Mouse (Mus musculus): ENCODE measurements around the gene Spag5. TPM values are rescaled to one million over a fixed set of nuclear protein-coding genes. Genes with fewer than 3 reads are reported as not detected.

Gene Spag5
- total RNA-seq, 1 experiment from 2014 or later: 0.93 TPM

DNA sequence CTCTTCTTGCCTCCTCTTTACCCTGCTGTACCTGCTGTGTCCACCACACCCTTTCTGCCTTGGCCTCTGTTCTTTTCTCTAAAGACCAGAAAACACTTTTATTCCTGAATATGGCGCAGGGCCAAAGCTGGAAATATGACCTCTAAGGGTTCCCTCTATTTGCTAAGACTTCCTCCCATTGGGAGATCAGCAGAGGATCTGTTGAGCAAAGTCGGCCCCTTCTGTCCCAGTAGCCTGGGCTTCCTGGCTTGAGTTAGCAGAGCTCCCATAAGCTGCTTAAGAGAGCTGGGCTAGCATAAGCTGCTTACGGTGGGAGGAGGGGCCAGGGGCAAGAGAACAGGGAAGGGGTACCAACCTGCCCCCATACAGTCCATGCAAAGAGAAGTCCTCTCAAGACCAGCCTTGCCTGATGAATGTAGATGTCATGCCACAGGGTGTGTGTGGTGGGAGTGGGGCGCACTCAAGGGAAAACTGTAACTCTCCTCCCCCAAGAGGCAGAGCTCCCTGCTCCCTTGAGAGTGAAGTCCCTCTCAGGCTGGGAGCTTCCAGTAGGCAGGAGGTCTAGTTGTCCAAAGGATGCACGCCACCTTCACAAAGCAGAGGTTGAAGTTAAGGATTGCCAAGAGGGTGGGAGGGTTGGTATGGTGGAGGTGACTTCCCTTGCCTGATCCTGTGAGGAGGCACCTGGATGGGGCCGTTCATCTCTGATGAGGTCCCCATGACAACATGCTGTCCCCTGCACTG is 45.2 kb downstream of the Spag5 start:
- no peak for ATAC-seq (ENCODE audit: extremely low read depth, insufficient number of reproducible peaks, low FRiP score, poor library complexity, severe bottlenecking)

DNA sequence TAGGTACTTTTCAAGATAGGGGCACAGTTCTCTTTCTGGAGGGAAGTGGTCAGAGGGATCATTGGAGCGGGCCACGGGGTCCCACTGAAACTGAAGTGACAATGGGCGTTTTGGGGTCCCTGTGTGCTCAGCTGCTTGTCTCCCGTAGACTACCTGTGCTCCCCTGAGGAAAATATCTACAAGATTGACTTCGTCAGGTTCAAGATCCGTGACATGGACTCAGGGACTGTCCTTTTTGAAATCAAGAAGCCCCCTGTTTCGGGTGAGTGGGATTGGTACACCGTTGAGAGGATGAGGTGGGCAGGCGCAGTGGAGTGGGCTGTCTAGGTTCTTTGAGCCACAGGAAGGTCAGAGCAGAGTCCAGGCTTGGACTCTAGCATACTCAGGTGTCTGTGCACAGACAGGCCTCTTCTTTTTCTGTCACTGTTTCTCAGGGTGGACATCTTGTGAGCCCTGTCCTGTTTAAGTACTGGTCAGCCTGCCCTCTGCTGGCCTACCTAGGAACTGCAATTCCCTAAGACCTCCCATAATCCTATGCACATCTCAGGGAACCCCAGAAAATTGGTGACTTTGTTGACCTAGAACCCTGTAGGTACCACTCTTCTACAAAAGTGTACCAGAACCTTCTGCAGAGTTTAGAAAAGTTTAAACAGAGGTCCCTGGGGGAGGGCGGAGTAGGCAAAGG is 45.9 kb downstream of the Spag5 start:
- peak; percentile 37 for ATAC-seq (ENCODE audit: extremely low read depth, insufficient number of reproducible peaks, low FRiP score, poor library complexity, severe bottlenecking)

DNA sequence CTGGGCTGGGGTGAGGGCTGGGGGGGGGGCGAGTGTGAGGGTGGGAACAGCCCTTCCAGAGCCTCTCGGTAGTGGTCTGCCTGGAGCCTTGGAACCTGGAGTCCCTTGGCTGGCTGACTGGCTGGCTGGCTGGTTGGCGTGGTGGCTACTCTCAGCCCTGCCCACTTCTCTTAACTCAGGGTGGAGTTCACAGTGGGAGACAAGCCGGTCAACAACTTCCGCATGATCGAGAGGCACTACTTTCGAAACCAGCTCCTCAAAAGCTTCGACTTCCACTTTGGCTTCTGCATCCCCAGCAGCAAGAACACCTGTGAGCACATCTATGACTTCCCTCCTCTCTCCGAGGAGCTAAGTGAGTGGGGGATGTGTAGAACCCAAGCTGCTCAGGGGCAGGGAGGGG is 46.6 kb downstream of the Spag5 start:
- peak; percentile 49 for ATAC-seq (ENCODE audit: extremely low read depth, insufficient number of reproducible peaks, low FRiP score, poor library complexity, severe bottlenecking)

DNA sequence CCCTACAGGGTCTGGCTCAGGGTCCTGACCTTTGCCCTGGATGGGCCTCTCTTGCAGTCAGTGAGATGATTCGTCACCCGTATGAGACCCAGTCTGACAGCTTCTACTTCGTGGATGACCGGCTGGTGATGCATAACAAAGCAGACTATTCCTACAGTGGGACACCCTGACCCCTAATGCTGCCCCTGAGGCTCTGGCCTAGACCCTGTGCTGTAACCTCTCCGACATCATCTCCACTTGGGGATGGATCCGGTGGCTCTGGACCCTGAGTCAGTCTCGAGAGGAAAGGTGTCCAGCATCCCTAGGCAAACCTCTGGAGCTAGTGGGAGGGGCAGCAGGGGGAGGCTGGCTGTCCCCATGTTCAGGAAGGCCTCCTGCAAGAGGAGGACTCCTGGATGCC is 47.1 kb downstream of the Spag5 start:
- ATAC-seq (ENCODE audit: extremely low read depth, insufficient number of reproducible peaks, low FRiP score, poor library complexity, severe bottlenecking): no peak

DNA sequence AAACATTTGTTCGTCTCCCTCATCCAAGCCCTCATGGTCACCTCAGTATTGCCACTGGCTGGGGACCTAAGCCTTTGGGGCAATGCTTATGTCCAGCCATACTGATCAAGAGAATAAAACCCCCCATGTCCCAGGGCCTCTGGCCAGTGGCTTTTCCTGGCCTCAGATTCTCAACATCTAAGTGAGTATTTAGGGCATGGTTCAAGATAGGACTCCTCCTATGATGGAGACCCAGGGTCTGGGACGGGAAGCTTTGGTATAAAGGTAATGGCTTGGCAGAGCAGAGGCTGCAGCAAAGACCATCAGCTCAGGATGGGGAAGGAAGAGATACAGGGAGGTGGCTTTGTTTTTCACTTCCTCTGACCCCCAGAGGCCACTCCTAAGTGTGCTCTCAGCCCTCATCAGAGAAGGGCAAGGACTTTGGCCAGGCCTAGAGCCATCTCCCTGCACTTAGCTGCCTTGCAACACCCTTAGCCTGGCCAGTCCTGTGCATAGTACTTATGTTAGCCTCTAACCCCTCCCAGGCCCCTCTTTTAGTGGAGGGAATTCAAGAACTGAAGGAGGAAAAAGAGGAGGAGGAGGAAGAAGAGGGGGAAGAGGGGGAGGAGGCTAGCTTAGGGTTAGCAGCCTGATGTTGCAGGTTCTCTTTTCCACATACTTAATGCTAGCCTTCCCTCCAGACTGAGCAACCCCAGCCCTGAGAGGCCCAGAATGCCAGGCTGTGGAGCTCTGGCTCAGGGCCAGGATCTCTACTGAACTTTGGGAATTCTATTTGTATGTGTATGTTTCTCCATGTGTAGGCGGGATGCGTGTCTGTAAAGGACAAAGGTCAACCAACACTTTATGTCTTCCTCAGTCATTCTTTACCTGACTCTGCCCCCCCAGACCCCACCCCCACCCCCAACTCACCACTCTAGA is 48.4 kb downstream of the Spag5 start:
- ATAC-seq (ENCODE audit: extremely low read depth, insufficient number of reproducible peaks, low FRiP score, poor library complexity, severe bottlenecking): no peak

DNA sequence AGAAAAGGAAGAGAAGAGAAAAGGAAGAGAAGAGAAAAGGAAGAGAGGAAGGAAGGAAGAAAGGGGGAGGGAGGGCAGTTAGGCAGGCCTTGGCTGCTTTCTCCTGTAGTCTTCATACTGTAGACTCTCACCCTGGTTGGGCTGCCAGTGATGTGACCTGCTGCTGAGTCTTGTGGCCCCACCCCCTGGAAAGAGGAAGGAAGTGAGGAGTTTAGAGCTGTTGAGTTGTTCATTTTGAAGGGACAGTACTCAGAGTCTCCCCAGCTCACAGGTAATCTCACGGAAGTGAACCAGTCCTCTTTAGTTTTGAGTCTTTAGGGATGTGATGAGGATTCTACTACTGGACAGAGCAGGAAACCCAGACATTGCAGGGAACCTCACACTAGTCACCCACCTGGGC is 51.8 kb downstream of the Spag5 start:
- peak; percentile 84 for ATAC-seq (ENCODE audit: extremely low read depth, insufficient number of reproducible peaks, low FRiP score, poor library complexity, severe bottlenecking)

DNA sequence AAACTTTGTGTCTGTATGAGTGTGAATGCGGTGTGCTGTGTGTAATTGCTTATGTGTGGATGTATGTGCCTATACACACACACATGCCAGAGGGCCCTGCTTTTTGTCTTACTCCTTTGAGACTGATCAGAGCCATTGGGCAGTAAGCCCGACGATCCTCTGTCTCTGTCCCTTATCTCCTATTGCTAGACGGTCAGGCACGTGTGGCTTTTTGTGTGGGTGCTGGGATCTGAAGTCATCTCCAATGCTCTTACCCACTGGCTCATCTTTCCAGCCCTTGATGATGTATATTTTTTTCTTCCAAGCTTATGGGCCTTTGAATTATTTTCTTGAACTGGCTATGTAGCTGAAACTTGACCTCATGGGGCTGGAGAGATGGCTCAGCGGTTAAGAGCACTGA is 53.6 kb downstream of the Spag5 start:
- no peak for ATAC-seq (ENCODE audit: extremely low read depth, insufficient number of reproducible peaks, low FRiP score, poor library complexity, severe bottlenecking)

DNA sequence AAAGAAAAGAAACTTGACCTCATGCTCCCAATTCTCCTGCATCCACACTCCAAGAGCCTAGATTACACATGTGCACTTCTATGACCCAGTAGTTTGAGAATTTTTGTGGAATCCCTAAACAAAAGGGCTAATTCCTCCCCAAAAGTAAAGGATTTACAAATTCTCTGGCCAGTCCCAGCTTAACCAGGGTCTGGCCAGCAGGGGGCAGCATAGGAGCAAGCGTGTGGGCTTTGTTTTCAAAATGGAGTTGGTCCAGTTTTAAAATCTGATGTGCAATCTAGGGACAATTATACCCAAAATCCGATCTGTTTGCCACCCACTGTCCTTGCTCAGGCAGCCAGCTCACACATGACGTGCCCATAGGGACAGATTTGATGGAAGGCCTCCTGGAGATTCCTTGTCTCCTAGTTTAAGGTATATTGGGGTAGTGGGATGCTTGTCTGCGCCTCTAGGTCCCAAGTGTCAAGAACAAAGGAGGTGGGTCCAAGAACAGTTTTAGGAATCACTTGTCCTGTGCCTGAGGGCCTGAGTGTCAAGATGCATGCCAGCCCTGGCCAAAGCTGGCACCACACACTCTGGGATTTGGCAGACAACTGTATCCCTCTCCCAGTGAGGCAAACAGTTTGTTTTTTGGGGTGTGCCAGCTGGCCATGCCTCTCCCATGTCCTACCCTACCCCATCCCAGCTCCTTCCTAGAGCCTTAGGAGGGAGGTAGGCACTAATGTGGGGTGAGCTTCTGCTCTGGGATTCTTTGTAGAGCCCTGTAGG is 54.3 kb downstream of the Spag5 start:
- 0 out of 2 replicates have a peak, but pooled peaks have one; percentile 18 for ATAC-seq (ENCODE audit: extremely low read depth, insufficient number of reproducible peaks, low FRiP score, poor library complexity, severe bottlenecking)

DNA sequence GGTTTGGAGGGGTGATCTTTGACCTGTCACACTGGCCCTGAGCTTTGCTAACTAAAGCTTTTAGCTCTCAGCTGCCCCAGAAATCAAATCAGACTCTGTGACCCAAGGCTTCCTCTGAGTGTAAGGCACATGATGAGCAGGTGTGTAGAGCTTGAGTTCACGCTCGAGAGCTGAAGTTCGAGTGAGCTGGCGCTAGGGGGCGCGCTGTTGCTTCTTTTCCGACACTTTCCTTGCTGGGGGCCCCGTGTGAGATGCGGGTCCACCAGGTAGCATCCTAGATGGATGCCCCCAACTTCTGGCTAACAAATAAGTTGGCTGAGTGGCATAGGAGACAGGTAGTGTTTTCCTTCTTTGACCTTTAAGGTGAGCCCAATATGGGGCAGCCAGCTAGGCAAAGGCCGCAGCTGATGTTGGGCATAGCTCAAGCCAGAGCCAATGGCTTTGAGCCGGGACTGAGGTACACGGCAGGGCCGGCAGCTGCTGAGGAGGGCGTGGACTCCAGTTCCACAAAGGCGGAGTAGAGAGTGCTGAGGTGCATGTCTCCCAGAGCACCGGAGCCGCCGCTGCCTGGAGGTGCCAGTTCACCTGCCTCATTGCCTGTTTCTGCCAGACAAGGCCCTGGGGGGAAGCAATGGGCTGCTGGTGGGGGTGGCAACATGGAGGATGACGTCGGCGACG is 57.1 kb downstream of the Spag5 start:
- ATAC-seq (ENCODE audit: extremely low read depth, insufficient number of reproducible peaks, low FRiP score, poor library complexity, severe bottlenecking): no peak

DNA sequence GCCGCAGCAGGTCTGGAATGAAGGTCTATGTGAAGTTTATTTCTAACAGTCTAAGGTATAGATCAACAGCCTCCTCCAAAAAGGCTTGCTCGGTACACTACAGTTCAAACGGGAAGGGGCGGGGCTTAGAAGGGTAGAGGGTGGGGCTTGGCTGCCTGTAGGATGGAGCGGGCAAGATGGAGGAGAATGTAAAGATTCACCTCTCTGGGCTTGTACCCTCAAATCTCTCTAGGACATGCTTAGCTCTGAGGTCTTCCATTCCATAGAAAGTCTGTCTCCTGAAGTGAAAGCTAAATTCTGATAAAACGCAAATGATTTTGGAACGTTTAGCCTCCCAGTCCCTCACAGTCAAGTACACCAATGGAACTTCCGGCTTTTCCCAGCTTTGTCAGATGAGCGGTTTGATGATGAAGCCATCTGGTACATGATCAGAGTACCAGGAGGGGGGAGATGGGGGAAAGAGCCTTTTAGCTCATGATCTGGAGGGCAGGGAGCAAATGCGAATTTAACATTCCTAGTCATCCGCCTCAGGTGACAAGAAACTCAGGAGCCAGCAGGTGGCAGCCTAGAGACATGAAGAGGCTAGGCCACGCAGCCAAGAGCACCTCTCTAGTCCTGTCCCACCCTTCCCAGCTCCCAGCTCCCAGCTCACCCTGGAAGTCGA is 58.9 kb downstream of the Spag5 start:
- peak; percentile 67 for ATAC-seq (ENCODE audit: extremely low read depth, insufficient number of reproducible peaks, low FRiP score, poor library complexity, severe bottlenecking)

DNA sequence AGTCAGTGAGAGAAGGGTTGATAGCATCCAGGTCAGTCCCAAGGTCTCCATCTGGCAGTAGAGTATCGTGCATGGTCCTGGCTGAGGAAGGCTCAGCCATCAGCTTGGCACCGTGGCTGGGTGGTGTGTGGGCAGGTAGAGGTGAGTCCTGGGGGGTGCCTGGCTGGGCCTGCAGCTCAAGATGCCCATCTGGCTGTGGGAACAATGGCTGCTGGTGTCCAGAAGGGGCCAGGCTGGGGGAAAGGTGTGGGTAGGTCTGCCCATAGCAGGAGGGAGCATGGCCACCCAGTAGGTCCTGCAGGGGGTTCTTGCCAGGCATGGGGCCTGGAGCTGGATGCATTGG is 59.4 kb downstream of the Spag5 start:
- ATAC-seq (ENCODE audit: extremely low read depth, insufficient number of reproducible peaks, low FRiP score, poor library complexity, severe bottlenecking): no peak

DNA sequence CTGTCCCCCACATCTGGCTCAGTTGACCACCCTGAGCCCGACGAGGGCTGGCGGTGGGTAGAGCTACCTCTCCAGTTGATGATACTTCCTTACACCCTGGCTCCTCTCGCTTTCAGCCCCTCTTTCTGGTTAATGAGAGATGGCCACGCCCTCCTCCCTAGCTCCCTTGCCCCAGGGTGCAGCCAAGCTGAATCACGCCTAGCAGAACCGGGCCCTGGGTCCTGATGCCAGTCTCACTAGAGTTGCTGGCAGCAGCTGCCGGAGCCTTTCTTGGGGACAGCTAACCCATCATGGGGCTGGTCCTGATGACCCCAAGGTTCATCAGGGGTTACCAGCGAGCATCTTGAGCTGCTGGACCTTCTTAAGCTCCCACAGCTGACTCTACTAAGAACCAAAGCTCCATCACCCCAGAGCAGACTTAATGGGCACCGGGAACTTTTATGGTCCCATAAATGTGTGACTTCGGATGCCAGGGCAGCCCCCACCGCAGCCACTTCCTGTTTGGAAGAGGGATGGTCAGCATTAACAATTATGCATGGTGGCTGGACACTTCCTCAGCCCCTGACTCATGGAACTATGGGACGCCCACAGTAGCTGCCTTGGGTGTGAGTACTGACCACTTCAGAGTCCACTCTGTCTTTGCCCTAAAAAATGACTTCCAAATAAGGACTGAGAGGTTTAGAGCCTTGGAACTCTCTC is 62.1 kb downstream of the Spag5 start:
- ATAC-seq (ENCODE audit: extremely low read depth, insufficient number of reproducible peaks, low FRiP score, poor library complexity, severe bottlenecking): no peak

DNA sequence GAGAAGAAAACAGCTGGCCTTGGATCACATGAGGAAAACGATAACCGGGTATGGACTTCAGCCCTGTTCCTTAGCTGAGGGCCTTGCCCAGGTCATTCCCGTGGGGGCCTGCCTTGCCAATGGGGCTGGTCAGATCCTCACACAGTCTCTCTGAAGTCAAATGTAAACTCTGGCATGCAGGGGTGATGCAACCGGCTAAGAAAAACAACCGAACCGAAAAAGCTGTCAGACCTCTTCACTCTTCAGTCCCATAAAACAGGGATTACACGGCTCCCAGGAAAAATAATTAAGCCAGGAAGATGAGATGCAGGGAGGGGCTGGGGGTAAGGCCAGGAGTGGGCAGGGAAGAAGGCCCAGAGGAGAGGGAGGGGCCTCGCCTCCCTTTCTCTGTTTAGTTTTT is 62.8 kb downstream of the Spag5 start:
- no peak for ATAC-seq (ENCODE audit: extremely low read depth, insufficient number of reproducible peaks, low FRiP score, poor library complexity, severe bottlenecking)

DNA sequence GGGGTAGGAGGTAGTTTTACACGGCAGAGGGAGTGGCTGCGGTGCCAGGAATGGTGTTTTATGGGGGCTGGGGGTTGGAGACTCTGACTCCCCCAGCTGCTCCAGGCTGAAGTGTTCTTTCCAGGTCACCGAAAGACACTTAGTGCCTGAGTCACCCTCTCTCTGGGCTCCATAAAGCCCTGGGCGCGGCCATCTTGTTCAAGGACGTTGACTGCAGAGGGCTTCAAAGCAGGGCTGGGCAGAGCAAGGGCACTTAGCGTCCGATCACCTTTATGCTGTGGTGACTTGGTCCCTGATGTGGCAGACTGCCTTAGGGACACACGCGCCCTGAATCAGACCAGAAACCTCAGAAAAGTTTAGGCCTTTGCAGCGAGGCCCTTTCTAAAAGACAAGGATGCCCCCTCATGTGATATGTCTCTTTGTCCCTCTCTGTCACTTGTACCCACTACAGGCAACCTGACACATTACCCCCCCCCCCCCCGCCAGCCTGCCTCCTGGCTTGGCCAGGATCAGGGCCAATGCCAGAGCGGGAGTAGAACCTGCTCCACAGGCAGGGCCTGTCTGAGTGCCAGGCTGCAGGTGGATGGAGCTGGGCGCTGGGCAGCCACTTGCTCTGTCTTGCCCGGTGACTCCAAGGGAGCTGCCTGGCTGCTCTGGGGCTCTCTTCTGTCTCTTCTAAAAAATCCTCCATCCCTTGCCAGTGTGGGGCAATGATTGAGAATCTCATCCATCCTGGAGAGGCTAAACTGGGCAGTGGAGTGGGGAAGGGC is 66.3 kb downstream of the Spag5 start:
- ATAC-seq (ENCODE audit: extremely low read depth, insufficient number of reproducible peaks, low FRiP score, poor library complexity, severe bottlenecking): no peak

DNA sequence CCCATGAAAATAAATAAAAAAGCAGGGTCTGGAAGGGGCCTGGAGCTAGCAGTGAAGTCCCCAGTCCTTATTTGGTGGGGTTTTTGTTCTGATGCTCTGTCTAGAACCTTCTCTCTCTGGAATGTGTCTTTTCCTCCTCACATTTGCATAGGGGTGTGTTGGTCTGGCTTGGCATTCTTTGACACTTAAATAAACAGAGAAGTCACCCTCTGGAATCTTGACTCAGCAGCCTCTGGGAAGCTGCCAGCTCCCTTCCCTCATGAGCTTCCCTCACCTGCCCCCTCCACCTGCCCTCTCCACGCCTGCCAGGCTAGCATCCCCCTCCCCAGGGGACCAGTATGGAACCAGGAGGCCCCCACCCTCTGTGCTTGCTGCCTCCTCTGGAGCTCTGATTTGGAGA is 69.1 kb downstream of the Spag5 start:
- ATAC-seq (ENCODE audit: extremely low read depth, insufficient number of reproducible peaks, low FRiP score, poor library complexity, severe bottlenecking): no peak

DNA sequence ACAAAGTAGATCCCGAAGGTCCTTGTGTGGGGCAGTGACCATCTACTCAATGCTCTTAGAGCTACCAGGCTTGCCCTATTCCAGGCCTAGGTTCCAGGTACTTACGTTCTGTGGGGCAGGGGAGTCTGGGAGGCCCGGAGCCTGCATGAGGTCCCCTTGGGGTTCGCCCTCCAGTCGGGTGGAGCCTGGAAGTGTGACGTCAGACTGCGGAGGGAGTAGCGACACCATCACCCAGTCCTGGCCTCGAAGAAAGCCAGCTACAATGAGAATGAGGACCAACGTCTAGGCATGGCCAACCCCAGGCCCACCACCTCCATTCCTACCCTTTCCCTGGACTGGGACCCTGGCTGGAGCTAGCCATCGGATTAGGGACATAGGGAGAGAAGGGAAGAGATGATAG is 70.4 kb downstream of the Spag5 start:
- ATAC-seq (ENCODE audit: extremely low read depth, insufficient number of reproducible peaks, low FRiP score, poor library complexity, severe bottlenecking): no peak
